Mouse (Mus musculus): ENCODE data around the gene Rtp4.

DNA sequence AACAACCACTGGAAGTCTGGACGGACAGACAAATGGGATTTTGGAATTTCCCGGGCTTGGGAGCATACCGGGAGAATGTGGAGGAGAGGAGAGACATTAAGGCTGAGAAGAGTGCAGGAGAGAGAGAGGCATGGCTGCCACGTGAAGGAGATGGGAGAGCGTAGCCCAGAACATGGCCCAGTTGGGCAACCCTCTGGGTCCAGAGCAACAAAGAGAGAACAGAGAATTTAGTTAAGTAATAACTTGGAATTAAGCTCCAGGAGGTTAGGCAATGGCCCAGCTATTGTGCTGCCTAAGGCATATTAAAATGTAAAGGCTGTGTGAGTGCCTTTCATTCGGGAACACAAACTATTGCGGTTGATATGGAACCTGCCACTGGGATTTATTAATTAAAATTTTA, 86.6 kb downstream of the Rtp4 start:
- no peak for TF ChIP-seq CTCF (IDR thresholded peaks at IDR 0.05; ENCODE audit: low read depth)
- no peak for TF ChIP-seq EP300 (IDR thresholded peaks at IDR 0.05; ENCODE audit: low read depth)
